Mouse (Mus musculus) common myeloid progenitor, adult 5-6 weeks (primary cell): ENCODE results near the gene Zkscan6. TPM values are rescaled to one million over a fixed set of nuclear protein-coding genes. Genes with fewer than 3 reads are reported as not detected.

ENCODE experiments used
- ATAC-seq: replicated peaks from 2 replicates; pipeline ENCODE4 v1.8.0; 2016; ENCODE audit warnings: low read depth, mild to moderate bottlenecking, moderate TSS enrichment, inconsistent platforms; ENCODE audit not compliant: poor library complexity, severe bottlenecking
- total RNA-seq: library from RNA; stranded (forward); fragments of 200-1000, 187-1606 nt; gene quantifications from 2 replicates; pipeline ENCODE4 v1.2.3, GENCODE M21; 2017

Gene Zkscan6
- 16.8 and 17.8 TPM in 2 replicates for total RNA-seq

DNA sequence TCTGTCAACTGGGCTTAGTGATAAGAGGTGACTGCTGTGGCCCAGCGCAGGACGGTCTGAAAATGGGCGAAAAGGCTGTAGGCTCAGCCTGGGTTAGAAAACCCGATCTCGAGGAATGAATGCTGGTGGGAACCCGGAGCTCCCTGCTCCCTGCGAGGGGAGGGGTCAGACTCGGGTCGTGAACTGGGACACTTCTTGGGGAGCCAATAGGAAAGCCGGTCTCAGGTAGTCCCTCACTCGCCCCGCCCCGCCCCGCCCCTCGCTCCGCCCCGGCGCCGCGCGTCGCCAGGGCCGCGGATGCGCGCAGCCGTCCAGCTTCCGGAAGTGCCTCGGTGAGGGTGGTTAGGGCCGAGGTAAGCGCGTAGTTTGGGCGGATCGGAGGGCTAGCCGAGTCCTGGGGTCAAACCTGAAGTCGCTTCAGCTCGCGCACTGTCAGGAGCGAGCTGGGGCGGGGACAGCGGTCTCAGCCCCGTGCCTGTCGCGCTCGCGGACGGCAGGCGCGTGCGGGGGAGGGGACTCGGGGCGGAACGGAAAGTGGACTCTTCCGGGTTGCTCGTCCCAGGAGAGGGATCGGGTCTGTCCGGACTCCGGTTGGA lies at the start of gene Zkscan6:
TSS of gene Zkscan6 (plus strand) at position 267 of the 596 bp plus-strand sequence.
- ATAC-seq: peak; percentile 92

- no peak for ATAC-seq
Measured at GRCm38 (mm10) chr11:65759350-65759749, 47.6 kb upstream of the Zkscan6 start.

GRCm38 (mm10) chr11:65760912-65761311 lies 46.1 kb upstream of the Zkscan6 start:
- no peak for ATAC-seq

DNA sequence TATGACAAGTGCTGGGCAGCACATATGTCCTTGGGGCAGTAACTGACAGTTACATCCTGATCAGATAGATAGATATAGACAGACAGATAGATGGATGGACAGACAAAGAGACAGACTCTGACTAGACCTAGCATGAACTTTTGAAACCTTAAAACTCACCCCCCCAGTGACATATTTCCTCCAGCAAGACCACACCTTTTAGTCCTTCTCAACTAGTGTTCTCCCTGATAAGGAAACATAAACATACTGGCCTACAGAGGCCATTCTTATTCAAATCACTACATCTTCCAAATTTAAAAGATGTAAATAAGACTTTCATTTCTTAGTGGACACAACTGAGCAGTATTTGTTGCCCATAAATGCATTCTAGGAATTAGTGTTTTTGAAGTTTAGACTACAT lies 38.5 kb upstream of the Zkscan6 start:
- ATAC-seq: no peak

DNA sequence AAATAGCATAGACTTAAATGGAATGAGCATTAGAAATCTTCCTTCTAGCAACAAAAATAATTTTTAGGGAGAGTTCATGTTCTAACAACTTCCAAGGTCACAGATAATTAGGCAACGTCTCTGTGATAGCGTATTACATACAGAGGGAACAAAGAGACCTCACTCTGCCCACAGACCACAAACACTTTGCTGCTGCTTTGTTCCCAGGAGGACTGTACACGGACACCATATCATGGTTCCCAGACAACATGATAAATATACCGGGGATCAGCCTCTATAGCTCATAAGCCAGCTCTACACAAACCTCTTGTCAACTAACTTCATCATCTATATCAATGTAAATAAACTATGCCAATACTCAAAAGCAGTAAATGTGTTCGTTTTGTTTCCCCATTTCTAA lies 37.0 kb upstream of the Zkscan6 start:
- peak; percentile 80 for ATAC-seq

DNA sequence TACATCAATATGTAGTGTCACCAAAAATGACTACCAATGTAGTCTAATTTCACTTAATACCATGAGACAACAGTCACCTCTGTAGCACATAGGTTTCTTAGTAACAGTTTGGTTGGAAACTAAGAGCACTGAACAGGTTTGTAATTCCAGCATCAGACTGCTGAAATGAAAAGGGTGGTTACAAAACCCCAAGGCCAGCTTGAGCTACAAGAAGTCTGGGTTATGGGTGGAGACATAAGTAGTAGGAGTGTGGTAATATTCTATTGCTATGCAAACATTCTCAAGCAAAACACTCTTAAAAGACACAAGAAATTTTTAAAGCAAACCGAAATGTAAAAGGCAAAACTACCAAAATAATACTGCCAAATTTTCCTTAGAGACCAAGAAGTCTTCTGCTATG lies 35.4 kb upstream of the Zkscan6 start:
- ATAC-seq: no peak

GRCm38 (mm10) chr11:65773535-65773934 lies 33.4 kb upstream of the Zkscan6 start:
- ATAC-seq: no peak

DNA sequence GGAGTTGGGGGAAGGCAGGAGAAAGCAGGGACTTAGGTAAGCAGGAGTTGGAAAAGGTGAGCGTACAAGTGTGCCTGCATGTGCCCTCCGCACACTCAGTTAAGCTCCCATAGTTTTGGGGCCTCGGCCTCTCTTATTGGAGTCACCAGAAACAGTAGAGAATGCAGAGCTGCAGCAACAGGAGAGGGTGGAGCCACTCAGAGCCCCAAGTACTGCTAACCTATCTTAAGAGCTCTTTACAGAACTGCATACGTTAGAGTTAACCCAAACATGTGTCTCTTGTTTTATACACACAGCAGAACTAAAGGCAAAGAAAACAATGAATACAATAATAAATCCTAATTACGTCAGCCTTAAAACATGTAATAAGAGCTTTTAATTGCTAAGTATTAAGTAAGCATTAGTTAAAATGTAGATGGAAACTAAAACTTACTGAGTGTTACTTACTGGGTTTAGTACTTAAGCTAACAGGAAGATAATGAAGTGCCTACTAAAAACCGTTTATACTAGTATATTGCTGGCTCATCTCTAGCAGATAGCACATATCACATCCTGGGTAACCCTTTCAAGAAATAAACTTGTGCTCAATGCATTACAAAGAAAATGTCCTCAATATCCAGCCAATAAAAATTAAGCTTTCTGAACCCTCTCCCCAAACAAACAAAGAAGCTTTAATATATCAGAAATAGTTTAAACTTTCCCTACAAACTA lies 32.9 kb upstream of the Zkscan6 start:
- ATAC-seq: no peak

DNA sequence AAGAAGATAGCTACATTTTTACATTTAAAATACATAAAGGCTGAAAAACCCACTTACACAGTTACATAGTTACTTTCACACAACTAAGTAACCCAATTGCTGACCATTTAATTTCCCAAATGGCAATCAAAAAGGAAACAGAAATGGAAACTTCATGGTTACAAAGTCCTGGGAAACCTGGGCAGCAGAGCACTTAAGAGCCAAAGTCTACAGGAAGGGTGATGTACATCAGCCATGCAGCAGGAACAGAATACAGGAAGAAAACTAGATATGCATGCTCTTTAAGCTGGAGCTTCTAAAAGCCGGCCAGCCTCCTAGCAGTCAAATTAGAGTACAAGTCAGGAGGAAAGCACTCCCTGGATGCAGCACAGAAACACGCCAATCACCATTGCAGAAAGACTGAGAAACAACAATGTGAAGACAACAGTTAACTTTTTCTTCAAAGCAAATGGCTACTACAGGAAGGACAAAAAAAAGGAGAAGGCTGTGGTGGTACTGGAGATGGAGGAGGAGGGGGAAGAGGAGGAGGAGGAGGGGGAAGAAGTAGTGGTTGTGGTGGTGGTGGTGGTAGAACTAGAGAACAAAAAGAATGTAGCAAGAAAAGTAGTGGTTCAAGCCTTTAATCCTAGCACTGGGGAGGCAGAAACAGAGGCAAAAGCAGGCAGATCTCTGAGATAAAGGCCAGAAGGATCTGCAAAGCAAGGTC lies 29.9 kb upstream of the Zkscan6 start:
- peak; percentile 53 for ATAC-seq

DNA sequence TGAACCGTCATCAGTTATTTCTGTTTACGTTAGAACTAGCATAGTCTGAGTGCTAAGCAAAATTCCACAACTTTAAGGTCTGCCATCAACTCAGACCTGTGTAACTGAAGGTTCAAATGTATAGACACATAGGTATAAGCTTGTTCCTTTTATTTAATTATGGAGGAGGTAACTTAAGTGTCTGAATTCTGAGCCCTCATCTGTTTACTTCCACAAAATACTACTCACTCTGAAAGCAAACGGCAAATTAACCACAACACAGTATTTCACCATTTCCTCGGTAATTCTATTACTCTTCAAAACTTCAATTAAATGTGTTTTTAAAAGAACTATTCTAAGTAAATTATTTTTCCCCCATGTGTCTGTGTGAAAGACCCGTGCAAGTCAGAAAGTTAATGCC lies 29.2 kb upstream of the Zkscan6 start:
- ATAC-seq: peak; percentile 45; the same call in 1 of the 2 replicates

GRCm38 (mm10) chr11:65779066-65779465 lies 27.9 kb upstream of the Zkscan6 start:
- no peak for ATAC-seq

DNA sequence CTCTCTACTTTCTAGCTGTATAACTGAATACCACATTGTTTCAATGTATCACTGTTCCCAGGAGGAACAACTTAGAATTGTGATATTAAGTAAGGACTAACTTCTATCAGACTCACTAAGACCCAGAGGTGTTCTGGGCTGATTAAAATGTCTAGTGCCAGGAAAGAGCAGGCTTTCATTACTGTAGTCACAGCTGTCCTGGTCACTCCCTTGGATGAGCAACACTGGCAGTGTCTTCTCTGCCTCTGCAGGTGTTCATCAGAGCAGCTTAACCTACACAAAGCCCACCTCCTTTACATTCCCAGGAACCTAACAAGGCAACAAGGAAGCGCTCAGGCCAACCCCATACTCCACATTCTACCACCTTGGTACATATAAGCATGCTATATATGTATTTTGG lies 27.4 kb upstream of the Zkscan6 start:
- no peak for ATAC-seq

- ATAC-seq: peak; percentile 65
Measured at GRCm38 (mm10) chr11:65781596-65781995, 25.4 kb upstream of the Zkscan6 start.

DNA sequence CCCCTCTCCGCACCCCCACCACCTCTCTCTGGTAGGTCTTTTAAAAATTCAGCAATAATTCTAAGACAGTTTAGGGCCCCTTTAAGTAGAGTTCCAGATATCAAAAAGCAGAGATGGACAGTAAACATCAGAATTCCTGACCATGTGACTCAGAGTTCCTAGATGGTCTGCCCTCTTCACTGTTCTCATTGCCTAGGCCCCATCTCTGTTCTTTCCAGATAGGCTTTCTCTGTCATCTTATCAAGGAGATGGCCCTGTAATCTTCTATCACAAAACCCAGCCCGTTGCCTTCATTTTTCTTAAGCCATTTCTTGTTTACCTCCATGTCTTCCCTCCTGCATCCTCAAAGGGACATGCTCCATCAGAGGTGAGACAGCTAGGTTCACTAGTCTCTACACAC lies 20.8 kb upstream of the Zkscan6 start:
- ATAC-seq: no peak

- peak; percentile 20; the same call in 1 of the 2 replicates for ATAC-seq
Measured at GRCm38 (mm10) chr11:65787421-65788151, 19.4 kb upstream of the Zkscan6 start.

GRCm38 (mm10) chr11:65788154-65788553 lies 18.8 kb upstream of the Zkscan6 start, which contains the start of gene Map2k4:
Gene Map2k4 (minus strand): TSS chr11:65788297.
- peak; percentile 98 for ATAC-seq

GRCm38 (mm10) chr11:65794428-65795219 lies 12.4 kb upstream of the Zkscan6 start:
- ATAC-seq: peak; percentile 85

- peak; percentile 31; the same call in 1 of the 2 replicates for ATAC-seq
Measured at GRCm38 (mm10) chr11:65795896-65796295, 11.1 kb upstream of the Zkscan6 start.

DNA sequence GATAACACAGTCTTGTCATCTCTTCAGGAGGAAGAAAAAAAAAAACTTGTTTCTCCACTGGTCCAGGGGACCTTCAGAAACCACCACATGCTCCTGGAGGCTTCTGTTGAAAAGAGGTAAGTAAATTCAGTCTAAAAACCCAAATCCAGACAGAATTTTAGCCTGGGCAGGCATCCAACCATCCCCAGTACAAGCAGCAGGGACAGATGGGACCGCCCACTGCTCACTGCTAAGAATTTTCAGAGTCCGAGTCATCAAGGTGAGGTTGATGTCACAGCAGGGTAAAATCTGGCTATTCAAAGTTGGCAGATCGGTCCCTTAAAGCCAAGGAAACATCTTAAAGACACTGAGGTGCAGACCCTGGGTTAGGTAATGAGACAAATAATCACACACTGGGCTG lies 5.1 kb upstream of the Zkscan6 start:
- no peak for ATAC-seq
